Mouse (Mus musculus) midbrain, embryonic 16.5 days (tissue): Measurements from ENCODE around the gene Fam172a. TPM values are rescaled to one million over a fixed set of nuclear protein-coding genes. Genes with fewer than 3 reads are reported as not detected.

Source experiments
- ATAC-seq: fragments of 200-750 bp; cut with Nextera tagmentation; 2 replicates; pipeline ENCODE4 v1.8.0; 2017; ENCODE audit warnings: moderate TSS enrichment
- H3K27ac ChIP-seq: fragments of 300-500 bp; sonication (generic); 2 replicates; pipeline ENCODE4 v1.5.1; 2014; ENCODE audit warnings: mild to moderate bottlenecking, low read length, mixed read lengths
- H3K27me3 ChIP-seq: fragments of 300-500 bp; sonication (generic); 2 replicates; pipeline ENCODE4 v1.6.1; 2014; ENCODE audit warnings: low read depth, low read length, mixed read lengths; ENCODE audit not compliant: control insufficient read depth, insufficient read depth
- H3K36me3 ChIP-seq: fragments of 300-500 bp; sonication (generic); 2 replicates; pipeline ENCODE4 v1.6.1; 2014; ENCODE audit warnings: mild to moderate bottlenecking, low read length, moderate library complexity, mixed read lengths; ENCODE audit not compliant: control insufficient read depth, insufficient read depth
- H3K4me1 ChIP-seq: fragments of 300-500 bp; sonication (generic); 2 replicates; pipeline ENCODE4 v1.6.1; 2014; ENCODE audit warnings: mild to moderate bottlenecking, low read length, mixed read lengths; ENCODE audit not compliant: control insufficient read depth, insufficient read depth
- H3K4me2 ChIP-seq: fragments of 300-500 bp; sonication (generic); 2 replicates; pipeline ENCODE4 v1.6.1; 2014; ENCODE audit warnings: mild to moderate bottlenecking, low read length, mixed read lengths
- H3K4me3 ChIP-seq: fragments of 300-500 bp; sonication (generic); 2 replicates; pipeline ENCODE4 v1.5.1; 2014; ENCODE audit warnings: low read depth, mild to moderate bottlenecking, low read length, moderate library complexity, mixed read lengths
- H3K9ac ChIP-seq: fragments of 300-500 bp; sonication (generic); 2 replicates; pipeline ENCODE4 v1.6.1; 2014; ENCODE audit warnings: low read depth, low read length, mixed read lengths
- H3K9me3 ChIP-seq: fragments of 300-500 bp; sonication (generic); replicated peaks from 2 replicates; pipeline ENCODE4 v1.6.1; 2014; ENCODE audit warnings: mild to moderate bottlenecking, low read length, mixed read lengths; ENCODE audit not compliant: control insufficient read depth, poor library complexity, severe bottlenecking
- WGBS: fragments of 180-500 bp; shearing (Covaris S2); extraction: QIAGEN DNeasy Blood & Tissue Kit; methylation state at CpG from one replicate; pipeline ENCODE4 v1.1.7; 2014; 5-methylcytosine and 5-hydroxymethylcytosine counted together
- polyA plus RNA-seq: library from polyadenylated mRNA; unstranded; fragments of >200 nt; fragmentation: Nextera tagmentation; extraction: Ambion mirVana; gene quantifications from 2 replicates; pipeline ENCODE4 v1.2.1, GENCODE M21; 2015

Fam172a gene
- polyA plus RNA-seq, 1 experiment from 2014 or later, result 43.0 TPM

DNA sequence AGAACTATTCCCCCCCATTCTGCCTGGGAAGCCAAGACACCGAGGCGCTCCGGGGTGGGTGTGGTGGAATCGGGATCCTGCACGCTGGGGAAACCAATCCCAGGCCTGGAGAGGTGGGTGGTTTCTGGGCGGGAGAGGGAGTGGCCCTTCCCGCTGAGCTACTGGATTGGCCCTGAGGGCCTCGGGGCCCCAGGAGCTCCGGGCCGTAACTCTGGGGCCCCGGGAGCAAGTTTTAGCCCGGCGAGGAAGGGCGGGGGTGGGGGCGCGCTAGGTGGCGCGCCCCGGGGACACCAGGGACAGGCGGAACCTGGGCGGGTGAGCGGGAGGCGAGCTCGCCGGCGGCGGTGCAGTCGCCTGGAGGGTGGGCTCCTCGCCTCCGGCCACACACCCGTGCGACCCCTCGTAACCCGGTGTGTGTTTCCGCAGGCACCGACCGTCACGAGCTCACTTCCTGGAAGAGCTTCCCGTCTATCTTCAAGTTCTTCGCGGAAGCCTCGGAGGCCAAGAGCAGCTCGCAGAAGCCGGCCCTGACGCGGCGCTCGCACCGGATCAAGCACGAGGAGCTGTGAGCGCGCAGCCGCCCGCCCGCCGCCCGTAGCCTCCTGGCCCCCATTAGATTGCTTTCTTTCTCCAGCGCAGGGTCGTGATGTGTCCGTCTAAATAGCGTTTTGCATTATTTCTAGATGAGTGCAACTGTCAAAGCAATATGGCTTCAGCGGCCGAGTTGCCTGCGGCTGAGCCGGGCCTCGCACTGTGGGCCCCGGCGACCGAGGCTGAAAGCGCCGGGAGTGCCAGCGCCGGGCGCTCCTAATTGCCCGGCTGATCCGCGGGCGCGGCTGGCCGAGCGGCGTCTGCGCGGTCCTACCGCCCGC is 461.5 kb downstream of the Fam172a start:
- peak; percentile 90 for ATAC-seq
- peak overlapping the region; percentile 58 for H3K4me3 ChIP-seq
- WGBS, result under 1% methylated on average over 76 of the region's 86 CpGs
- H3K36me3 ChIP-seq, result no peaks in the 10 kb centered on the region
- peaks cover 11% of the 10 kb centered on the region for H3K4me1 ChIP-seq
- peak overlapping the region; percentile 83 for H3K9ac ChIP-seq
- peaks cover 14% of the 10 kb centered on the region for H3K27me3 ChIP-seq
- peak overlapping the region; percentile 89 for H3K27ac ChIP-seq
- peak overlapping the region; percentile 88 for H3K4me2 ChIP-seq
- no peaks in the 10 kb centered on the region for H3K9me3 ChIP-seq

DNA sequence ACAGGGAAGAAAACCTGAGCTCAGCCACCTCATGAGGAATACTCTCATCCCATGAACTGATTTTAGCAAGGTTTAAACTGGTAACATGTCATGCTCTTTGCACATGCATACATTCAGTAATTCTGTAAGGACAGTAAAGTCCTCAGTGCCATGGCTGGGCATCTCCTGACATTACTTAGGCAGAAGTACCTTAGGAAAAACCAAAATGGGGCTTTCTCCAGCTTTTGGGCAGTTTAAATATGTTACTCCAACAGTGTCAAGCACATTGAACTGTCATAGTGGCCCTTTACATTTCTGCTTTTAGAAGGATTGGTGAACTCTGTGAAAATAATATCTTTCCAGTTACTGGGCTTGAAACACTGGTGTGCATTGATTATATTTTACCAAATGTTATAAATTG is 463.1 kb downstream of the Fam172a start:
- Histone ChIP-seq H3K27me3 (peaks cover 19% of the 10 kb centered on the region), H3K27ac (peak overlapping the region; percentile 53), H3K4me3 (no peak overlapping the region), H3K9ac (no peak overlapping the region), H3K4me1 (peaks cover 11% of the 10 kb centered on the region), H3K36me3 (no peaks in the 10 kb centered on the region), H3K4me2 (0 out of 2 replicates have a peak overlapping the region, but pooled peaks have one; percentile 21), H3K9me3 (no peaks in the 10 kb centered on the region)
- no peak for ATAC-seq

DNA sequence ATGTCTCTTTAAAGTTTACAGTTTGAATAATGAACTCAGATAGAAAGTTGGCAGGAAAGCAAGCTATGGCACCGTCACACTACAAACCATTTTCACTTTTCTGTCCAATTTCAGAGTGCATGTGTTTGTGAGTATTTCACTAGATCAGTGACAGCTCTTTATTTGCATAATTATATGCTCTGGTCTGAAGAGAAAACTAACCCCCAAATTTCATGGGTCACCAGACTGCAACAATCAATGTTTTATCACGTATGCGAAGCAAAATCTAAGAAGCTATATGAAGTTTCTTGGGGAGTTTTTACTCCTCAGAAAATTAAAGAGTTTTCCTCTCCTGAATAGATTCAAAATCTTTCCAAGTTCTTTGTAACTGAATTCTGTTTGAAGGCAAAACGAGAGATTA is 466.3 kb downstream of the Fam172a start:
- H3K4me1 ChIP-seq, result peaks cover 2% of the 10 kb centered on the region; the same call in 1 of the 2 replicates
- H3K4me2 ChIP-seq, result no peak overlapping the region
- no peak overlapping the region for H3K4me3 ChIP-seq
- H3K9me3 ChIP-seq, result no peaks in the 10 kb centered on the region
- no peak overlapping the region for H3K27ac ChIP-seq
- H3K36me3 ChIP-seq, result no peaks in the 10 kb centered on the region
- 29% methylated on average over 4 of the region's 4 CpGs for WGBS
- ATAC-seq, result no peak
- H3K9ac ChIP-seq, result no peak overlapping the region
- H3K27me3 ChIP-seq, result peaks cover 28% of the 10 kb centered on the region

DNA sequence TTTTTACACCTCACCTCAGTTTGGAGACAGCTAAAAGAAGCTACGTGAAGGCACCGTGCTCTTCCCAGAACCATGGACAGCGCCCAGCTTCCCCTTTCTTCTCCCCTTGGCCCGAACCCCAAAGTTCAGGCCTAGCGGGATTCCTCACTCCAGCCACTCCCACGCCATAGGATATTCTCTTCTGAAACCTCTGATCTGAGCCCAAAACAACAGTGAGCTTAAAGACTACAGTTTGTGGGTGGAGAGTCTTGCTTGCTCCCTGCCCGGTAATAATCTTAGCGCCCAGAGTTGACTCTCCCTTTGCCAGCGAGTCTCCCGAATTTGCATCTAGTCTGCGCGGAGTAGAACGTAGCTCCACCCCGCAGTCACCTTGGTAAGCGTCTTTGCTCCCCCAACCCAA is 469.5 kb downstream of the Fam172a start:
- 6% methylated on average over 15 of the region's 15 CpGs for WGBS
- no peak; the same call in 1 of the 2 replicates for ATAC-seq
- Histone ChIP-seq H3K9ac (0 out of 2 replicates have a peak overlapping the region, but pooled peaks have one; percentile 0), H3K4me2 (peak overlapping the region; percentile 47), H3K27ac (peak overlapping the region; percentile 68), H3K4me3 (peak overlapping the region; percentile 20), H3K27me3 (peaks cover 31% of the 10 kb centered on the region), H3K4me1 (no peaks in the 10 kb centered on the region), H3K36me3 (no peaks in the 10 kb centered on the region), H3K9me3 (no peaks in the 10 kb centered on the region)

DNA sequence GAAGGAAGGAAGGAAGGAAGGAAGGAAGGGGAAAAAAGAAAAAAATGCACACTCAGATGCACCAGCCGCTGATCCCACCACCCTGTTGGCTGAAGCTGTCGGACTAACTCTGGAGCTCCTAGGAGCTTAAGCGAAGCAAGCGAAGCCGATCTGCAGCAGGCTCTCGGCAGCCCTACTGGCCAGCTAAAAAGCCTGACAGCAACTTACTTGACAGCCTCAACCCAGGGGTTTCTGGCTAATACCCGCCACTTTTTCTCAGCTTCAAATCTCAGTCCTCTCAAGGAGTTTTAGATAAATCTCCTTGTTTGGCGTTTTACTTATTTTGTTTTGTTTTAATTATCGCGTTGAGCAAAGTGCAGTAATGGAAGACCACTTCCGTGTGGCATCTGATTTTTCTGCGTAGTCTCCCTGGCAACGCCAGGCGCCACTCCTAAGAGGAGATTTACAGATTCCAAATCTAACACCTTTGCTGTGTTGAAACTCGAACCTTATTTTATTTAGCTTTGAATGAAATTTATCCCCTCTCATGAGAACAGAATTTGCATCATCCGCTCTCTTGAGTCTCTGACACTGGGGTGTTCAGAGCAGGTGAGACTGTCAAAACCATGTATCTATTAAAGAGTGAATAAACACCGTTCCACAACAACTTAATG is 470.3 kb downstream of the Fam172a start:
- H3K27me3 ChIP-seq, result peaks cover 32% of the 10 kb centered on the region
- 3% methylated on average over 17 of the region's 17 CpGs for WGBS
- H3K27ac ChIP-seq, result peak overlapping the region; percentile 68
- no peak overlapping the region for H3K9ac ChIP-seq
- no peaks in the 10 kb centered on the region for H3K9me3 ChIP-seq
- H3K36me3 ChIP-seq, result no peaks in the 10 kb centered on the region
- peak overlapping the region; percentile 47 for H3K4me2 ChIP-seq
- ATAC-seq, result no peak
- H3K4me1 ChIP-seq, result no peaks in the 10 kb centered on the region
- H3K4me3 ChIP-seq, result peak overlapping the region; percentile 3

DNA sequence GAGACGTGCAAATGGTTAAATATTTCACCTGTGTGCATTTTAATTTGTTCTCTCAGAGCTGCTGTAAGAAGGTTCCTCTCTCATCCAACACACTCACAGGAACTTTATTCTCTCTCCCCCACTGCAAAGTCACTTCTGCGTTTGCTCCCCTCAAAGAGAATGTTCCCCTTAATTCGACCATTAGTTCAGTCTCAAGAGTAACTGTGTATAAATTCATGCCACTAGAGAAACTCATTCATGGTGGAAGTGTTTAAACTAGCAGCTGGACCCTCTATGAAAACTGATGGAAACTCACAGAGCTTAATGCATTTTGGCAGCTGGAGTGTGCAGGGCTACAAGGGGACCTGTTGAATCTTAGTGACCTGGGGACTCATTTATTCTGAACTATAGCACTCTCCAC is 471.0 kb downstream of the Fam172a start:
- Histone ChIP-seq H3K9ac (no peak overlapping the region), H3K36me3 (no peaks in the 10 kb centered on the region), H3K4me3 (no peak overlapping the region), H3K4me2 (peak overlapping the region; percentile 47; the same call in 1 of the 2 replicates), H3K9me3 (no peaks in the 10 kb centered on the region), H3K27ac (no peak overlapping the region), H3K4me1 (no peaks in the 10 kb centered on the region), H3K27me3 (peaks cover 30% of the 10 kb centered on the region)
- WGBS, result 19% methylated on average over 3 of the region's 3 CpGs
- ATAC-seq, result no peak

DNA sequence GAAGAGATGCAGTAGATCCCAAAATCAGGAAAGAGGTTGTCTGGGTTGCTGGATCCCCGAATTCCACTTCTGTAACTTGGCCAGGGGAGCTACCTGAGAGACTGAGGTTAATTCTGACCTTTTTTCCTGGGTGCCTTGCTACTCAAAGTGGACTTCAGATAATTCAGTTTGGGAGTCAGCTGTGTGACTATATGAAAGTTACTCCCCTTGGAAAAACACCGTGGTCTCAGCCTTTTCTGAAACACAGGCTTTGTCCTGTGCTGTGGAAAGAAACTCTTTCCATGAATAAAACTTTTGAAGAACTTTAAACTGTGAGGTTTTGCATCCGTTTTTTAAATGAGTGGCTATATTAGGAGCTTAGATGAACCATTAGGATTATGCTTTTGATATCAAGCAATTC is 472.4 kb downstream of the Fam172a start:
- no peak for ATAC-seq
- Histone ChIP-seq H3K4me3 (no peak overlapping the region), H3K4me1 (peaks cover 2% of the 10 kb centered on the region; the same call in 1 of the 2 replicates), H3K36me3 (no peaks in the 10 kb centered on the region), H3K9me3 (no peaks in the 10 kb centered on the region), H3K27ac (no peak overlapping the region), H3K9ac (no peak overlapping the region), H3K27me3 (peaks cover 32% of the 10 kb centered on the region), H3K4me2 (no peak overlapping the region)
- WGBS, result 13% methylated on average over 3 of the region's 3 CpGs

DNA sequence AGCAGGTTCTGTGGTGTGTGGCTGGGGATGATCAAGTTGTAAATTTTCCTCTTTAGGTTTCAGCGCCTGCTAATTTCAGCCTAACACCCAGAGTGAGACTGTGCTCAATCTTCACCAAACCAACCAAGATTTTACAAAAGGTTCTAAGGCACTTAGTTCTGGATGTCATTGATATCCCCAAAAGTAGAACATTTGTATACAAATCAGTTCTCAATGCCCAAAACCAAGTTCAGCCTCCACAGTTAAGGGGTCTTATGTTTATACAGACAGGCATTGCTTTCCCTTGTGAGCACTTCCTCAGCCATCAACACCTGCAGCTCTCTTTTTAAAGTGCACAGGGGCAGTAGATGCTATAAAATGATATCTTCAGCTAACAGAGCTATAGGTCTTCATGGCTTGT is 473.1 kb downstream of the Fam172a start:
- H3K4me2 ChIP-seq, result no peak overlapping the region
- H3K36me3 ChIP-seq, result no peaks in the 10 kb centered on the region
- 17% methylated on average over 1 of the region's 1 CpGs for WGBS
- peaks cover 27% of the 10 kb centered on the region for H3K27me3 ChIP-seq
- ATAC-seq, result no peak
- H3K27ac ChIP-seq, result no peak overlapping the region
- H3K4me3 ChIP-seq, result no peak overlapping the region
- no peak overlapping the region for H3K9ac ChIP-seq
- peaks cover 6% of the 10 kb centered on the region; the same call in 1 of the 2 replicates for H3K4me1 ChIP-seq
- no peaks in the 10 kb centered on the region for H3K9me3 ChIP-seq
